9 mouse cellular contexts compared by ENCODE assay signal in genomic region chr10:59942847-59943420, GRCm38 (mm10). TPM values are rescaled to one million over a fixed set of nuclear protein-coding genes. Genes with fewer than 3 reads are reported as not detected.
DNase-seq lines count a peak whose midpoint lies in the region; ATAC-seq and TF ChIP-seq lines count a peak whose summit lies in the region.
"Had no signal": no experiment of that assay in that cellular context is flagged by ENCODE, and none has a peak within 500 bp of the region (broad histone marks: within the 10 kb centered on the region; RNA-seq: fewer than 3 reads in every experiment).

No protein-coding gene starts in this region.

- no peak for DNase-seq in Patski (ENCODE audit: low read depth, low spot score)
- DNase-seq in heart, postnatal 4 days, result peak; percentile 59
- peak; percentile 76 to 83 for DNase-seq in layer of hippocampus, adult 8-10 months (ENCODE audit: low spot score in 2 of 2)
- peak; percentile 81 for DNase-seq in lung, postnatal 0 days (ENCODE audit: low spot score)
- peak; percentile 65 for DNase-seq in right cerebral cortex, postnatal 25 days
- DNase-seq in c-Kit-positive CD71-positive TER-119-positive erythroid progenitor cells, embryonic 14.5 days (ENCODE audit: low spot score), result no peak

- ATAC-seq in Patski, result peak; percentile 72
- ATAC-seq in cerebellum, adult (ENCODE audit: insufficient number of reproducible peaks, low FRiP score, low TSS enrichment), result peak; percentile 51
- peak; percentile 71 for ATAC-seq in forebrain, embryonic 12.5 days (ENCODE audit: low FRiP score)
- ATAC-seq in lung, postnatal 0 days, result peak; percentile 87

- no peaks in the 10 kb centered on the region for H3K36me3 ChIP-seq in forebrain, embryonic 12.5 days (replicated peaks)
- no peaks in the 10 kb centered on the region for H3K36me3 ChIP-seq in lung, postnatal 0 days (ENCODE audit: insufficient read depth, low read length)

- TF ChIP-seq CTCF in Patski (IDR thresholded peaks at IDR 0.05), result no peak
- TF ChIP-seq CTCF in lung, postnatal 0 days (IDR thresholded peaks at IDR 0.05), result no peak

- H3K4me2 ChIP-seq in forebrain, embryonic 12.5 days, result peak overlapping the region; percentile 41
- H3K4me2 ChIP-seq in lung, postnatal 0 days (replicated peaks; ENCODE audit: low read depth, low read length), result peak overlapping the region; percentile 52

- CTCF ChIA-PET in Patski (lab: Charles Lee), result interaction anchor here (1.0 kb wide), 1 partner anchor 48 kb away, joined by 6 read pairs; no protein-coding TSS in a partner anchor

- TF ChIP-seq EP300 in lung, postnatal 0 days (IDR thresholded peaks at IDR 0.05), result no peak

- peak overlapping the region; percentile 10; the same call in 1 of the 2 replicates for H3K4me3 ChIP-seq in forebrain, embryonic 12.5 days (replicated peaks)
- peak overlapping the region; percentile 4; the same call in 1 of the 2 replicates for H3K4me3 ChIP-seq in lung, postnatal 0 days (ENCODE audit: low read depth, low read length)
- H3K4me3 ChIP-seq: erythroblast, embryonic 14.5 days had no signal

- H3K4me1 ChIP-seq in forebrain, embryonic 12.5 days, result peaks cover 20% of the 10 kb centered on the region
- H3K4me1 ChIP-seq in lung, postnatal 0 days (ENCODE audit: insufficient read depth, low read depth, low read length), result peaks cover 14% of the 10 kb centered on the region

- in situ Hi-C loops in Patski (cut with MboI; ENCODE audit: low pct_unique_long_range_greater_than_20kb), result no loop called here

- peak overlapping the region; percentile 41 for H3K9ac ChIP-seq in forebrain, embryonic 12.5 days
- peak overlapping the region; percentile 32; the same call in 1 of the 2 replicates for H3K9ac ChIP-seq in lung, postnatal 0 days (replicated peaks; ENCODE audit: low read depth)

- no peaks in the 10 kb centered on the region for H3K9me3 ChIP-seq in forebrain, embryonic 12.5 days
- H3K9me3 ChIP-seq in lung, postnatal 0 days (ENCODE audit: low read length), result no peaks in the 10 kb centered on the region

- peak overlapping the region; percentile 74 for H3K27ac ChIP-seq in forebrain, embryonic 12.5 days
- H3K27ac ChIP-seq in lung, postnatal 0 days (ENCODE audit: low read length), result peak overlapping the region; percentile 91

- POLR2A ChIA-PET in Patski (lab: Charles Lee), result interaction anchor here (0.5 to 1.7 kb wide), 5 partner anchors 9 to 51 kb away, joined by 3 to 4 read pairs (median 3); no protein-coding TSS in a partner anchor

- H3K27me3 ChIP-seq in Patski, result no peaks in the 10 kb centered on the region
- no peaks in the 10 kb centered on the region for H3K27me3 ChIP-seq in forebrain, embryonic 12.5 days
- no peaks in the 10 kb centered on the region for H3K27me3 ChIP-seq in lung, postnatal 0 days (replicated peaks; ENCODE audit: insufficient read depth, low read length)

- 5% methylated on average over 16 of the region's 16 CpGs for WGBS in forebrain, embryonic 12.5 days
- WGBS in lung, postnatal 0 days, result 1% methylated on average over 16 of the region's 16 CpGs

RNA-seq across cellular contexts. Expression of gene Ddit4, which starts 8.7 kb away (rescaled TPM):
- 63.9 TPM for polyA plus RNA-seq in Patski (2021)
- polyA plus RNA-seq in forebrain, embryonic 12.5 days (2016; fragmentation: Nextera tagmentation; extraction: Ambion mirVana), result 58.9 and 61.6 TPM in 2 replicates
- total RNA-seq in heart, postnatal 4 days (2021), result 10 to 100 TPM; 31.4 to 36.9 TPM
- total RNA-seq in layer of hippocampus, adult 8-10 months (2022), result 10 to 100 TPM; 51.3 to 71.6 (median 61.4) TPM
- polyA plus RNA-seq in lung, postnatal 0 days (2015; fragmentation: Nextera tagmentation; extraction: Ambion mirVana), result 21.2 and 28.1 TPM in 2 replicates

RNA-seq across cellular contexts. Expression of gene Ascc1, which starts 59.7 kb away (rescaled TPM):
- 34.4 TPM for polyA plus RNA-seq in Patski (2021)
- polyA plus RNA-seq in forebrain, embryonic 12.5 days (2016; fragmentation: Nextera tagmentation; extraction: Ambion mirVana), result 38.5 and 38.6 TPM in 2 replicates
- 10 to 100 TPM; 20.2 to 22.0 TPM for total RNA-seq in heart, postnatal 4 days (2021)
- 10 to 100 TPM; 17.0 to 19.1 (median 17.7) TPM for total RNA-seq in layer of hippocampus, adult 8-10 months (2022)
- polyA plus RNA-seq in lung, postnatal 0 days (2015; fragmentation: Nextera tagmentation; extraction: Ambion mirVana), result 47.2 and 50.0 TPM in 2 replicates

Comparison
In these comparisons a context has a peak if more than half of its experiments do, and no peak if none do; other contexts are left out.
1. DNase-seq: peak in heart, postnatal 4 days (single experiment), layer of hippocampus, adult 8-10 months (2 of 2), lung, postnatal 0 days (single experiment) and right cerebral cortex, postnatal 25 days (single experiment); none in Patski (single experiment) and c-Kit-positive CD71-positive TER-119-positive erythroid progenitor cells, embryonic 14.5 days (single experiment).
2. Peak in every context shown above with its lines, with median percentiles within 50 percentile points of each other: ATAC-seq.